Mouse (Mus musculus) megakaryocyte-erythroid progenitor cell, adult 5-6 weeks (primary cell): ENCODE data around the gene Ddi2. TPM values are rescaled to one million over a fixed set of nuclear protein-coding genes. Genes with fewer than 3 reads are reported as not detected.

Source experiments
- ATAC-seq: replicated peaks from 2 replicates; pipeline ENCODE4 v1.8.0; 2016; ENCODE audit warnings: mild to moderate bottlenecking, inconsistent platforms; ENCODE audit not compliant: severe bottlenecking, poor library complexity, low FRiP score, low TSS enrichment
- total RNA-seq, 2 experiments: library from RNA; stranded (forward) in 1 of 2; stranded (reverse) in 1 of 2; fragments of 200-1000, 215-1000 nt in 1 of 2; fragments of >200 nt in 1 of 2; fragmentation: Nextera tagmentation in 1 of 2; gene quantifications; 2 replicates each; pipeline ENCODE4 v1.2.3; 2014 to 2017

Gene Ddi2
- total RNA-seq, 2 experiments from 2014 or later: 31.1 to 43.8 TPM

- peak; percentile 24; the same call in 1 of the 2 replicates for ATAC-seq
Measured at GRCm38 (mm10) chr4:141663122-141663931, 59.9 kb downstream of the Ddi2 start.

DNA sequence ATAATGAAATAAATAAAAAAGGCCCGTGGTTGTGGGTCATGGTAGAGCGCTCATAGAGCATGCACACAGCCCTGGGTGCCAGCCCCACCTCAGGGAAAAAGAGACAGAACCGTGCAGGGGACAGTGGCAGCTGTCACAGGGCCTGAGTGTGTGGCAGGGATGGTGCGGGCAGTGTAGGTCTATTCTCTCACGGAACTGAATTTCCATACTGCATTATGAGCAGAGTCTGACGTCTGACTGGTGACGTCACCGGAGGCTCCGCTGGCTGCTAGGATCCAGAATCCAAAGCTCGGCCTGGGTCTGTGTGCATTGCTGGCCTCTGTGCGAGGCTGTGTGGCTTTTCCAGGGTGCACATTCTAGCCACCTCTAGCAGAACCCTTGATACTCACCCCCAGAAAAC is 62.3 kb downstream of the Ddi2 start:
- no peak for ATAC-seq

DNA sequence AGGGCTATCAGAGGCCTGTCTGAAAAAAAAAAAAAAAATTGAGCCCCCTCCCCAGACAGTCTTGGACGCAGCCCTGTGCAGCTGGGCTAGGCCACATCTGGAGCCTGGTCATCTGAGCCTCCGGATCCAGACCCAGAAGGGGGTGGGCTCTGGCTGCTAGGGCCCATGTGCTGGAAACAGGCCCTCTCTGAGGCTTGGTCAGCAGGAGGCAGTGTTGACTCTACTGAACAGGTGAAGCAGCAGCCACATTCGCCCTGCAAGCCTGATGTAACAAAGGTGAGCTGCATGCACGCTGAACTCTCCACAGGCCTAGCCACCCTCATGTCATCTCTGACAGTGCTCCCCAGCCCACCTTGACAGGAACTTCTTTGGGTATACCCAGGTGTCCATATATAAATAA is 63.5 kb downstream of the Ddi2 start:
- no peak for ATAC-seq

DNA sequence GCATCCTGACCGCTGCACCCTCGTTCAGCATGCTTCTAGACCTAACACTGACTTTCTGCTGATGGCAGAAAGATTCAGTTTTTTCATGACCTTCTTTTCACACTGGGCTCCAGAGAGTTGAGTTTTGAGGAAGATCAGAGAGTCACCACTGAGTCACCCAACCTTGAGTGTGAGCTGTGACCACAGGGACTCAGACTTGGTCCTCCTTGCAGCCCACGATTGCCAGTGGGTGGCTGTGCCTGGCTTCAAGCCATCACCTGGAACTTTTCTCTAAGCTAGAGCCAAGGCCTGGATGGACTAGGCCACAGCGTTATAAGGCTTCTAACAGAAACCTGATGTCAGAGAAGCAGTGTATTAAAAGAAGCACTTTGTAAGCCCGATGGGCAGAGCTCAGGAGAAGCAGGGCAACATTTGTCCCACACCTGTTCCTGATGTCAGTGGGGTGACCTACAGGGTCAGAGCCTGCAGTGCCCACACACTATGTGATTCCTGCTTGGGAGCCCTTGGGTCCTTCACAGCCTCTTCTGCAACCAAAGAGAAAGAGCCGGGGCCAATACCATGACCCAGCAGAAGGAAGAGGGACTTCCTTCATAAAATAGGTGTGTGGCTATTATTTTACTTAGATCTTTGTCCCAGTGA is 64.3 kb downstream of the Ddi2 start:
- ATAC-seq: no peak

DNA sequence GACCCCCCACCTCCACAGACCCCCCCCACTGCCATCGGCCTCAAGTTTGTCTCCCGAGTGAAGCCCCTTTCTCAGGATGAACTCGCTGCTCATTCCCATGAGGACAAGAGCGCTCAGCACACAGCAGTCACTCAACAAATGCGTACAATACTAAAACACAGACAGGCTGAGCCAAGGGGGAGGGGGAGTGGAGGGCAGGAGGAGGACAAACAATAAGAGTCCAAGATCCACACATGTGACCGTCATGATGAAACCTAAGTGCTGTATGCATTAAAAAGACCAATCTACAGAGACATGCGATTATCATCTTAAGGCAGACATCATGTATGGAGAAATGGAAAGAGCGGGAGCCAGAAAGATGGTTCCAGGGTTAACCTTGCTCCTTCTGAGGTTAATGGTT is 66.3 kb downstream of the Ddi2 start:
- no peak for ATAC-seq

- no peak for ATAC-seq
Measured at GRCm38 (mm10) chr4:141655908-141656608, 67.2 kb downstream of the Ddi2 start.

- no peak for ATAC-seq
Measured at GRCm38 (mm10) chr4:141654509-141654908, 68.7 kb downstream of the Ddi2 start.

DNA sequence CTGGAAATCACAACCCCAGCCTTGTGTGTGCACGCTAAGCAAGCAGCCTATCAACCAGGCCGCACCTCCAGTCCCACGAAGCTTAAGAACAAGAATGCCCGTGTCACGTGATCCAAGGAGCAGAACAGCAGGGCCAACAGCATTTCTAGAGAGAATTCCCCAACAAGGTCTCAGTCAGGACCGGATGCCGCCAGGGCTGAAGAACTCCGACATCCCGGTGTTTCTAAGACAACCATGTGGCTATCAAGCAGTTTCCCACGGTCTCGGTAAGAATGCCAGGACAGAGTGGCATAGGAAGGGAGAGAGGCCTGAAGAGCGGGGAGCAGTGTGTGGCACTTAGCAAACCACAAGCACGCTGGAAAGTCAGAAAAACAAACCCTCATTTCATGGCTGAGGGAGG is 69.4 kb downstream of the Ddi2 start:
- ATAC-seq: no peak

DNA sequence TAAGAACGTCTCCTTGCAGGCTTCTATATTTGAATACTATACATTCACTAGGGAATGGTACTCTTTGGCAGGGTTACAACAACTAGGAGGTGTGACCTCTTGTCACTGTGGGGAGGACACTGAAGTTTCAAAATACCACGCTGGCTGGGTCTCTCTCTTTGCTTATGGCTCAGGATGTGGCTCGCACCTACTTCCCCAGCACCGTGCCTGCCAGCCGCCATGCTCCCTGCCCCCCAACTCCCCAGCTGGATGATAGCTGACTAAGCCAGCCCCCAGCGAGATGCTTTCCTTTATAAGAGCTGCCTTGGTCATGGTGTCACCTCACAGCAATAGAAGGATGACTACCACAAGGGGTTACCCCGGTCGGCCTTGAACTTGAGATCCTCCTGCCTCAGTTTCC is 70.2 kb downstream of the Ddi2 start:
- no peak for ATAC-seq

DNA sequence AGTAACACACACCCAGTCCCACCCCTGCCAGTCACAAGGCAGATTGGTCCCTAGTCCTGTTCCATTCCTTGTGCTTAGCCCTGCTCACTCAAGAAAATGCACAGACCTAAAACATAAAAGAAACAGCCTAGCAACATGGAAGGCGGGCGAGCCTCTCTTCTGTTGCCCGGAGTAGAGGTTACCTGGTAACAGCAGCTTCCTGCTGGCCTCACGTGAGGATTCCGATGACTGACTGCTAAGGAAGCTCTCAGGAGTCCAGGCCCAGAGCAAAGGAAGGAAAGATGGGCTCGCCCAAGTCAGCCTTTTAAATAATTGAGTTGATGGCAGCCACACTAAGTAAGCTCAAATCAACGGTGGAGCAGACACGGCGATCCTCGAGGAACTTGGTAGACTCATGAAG is 71.3 kb downstream of the Ddi2 start:
- no peak for ATAC-seq

GRCm38 (mm10) chr4:141651286-141651685 is 71.9 kb downstream of the Ddi2 start:
- no peak for ATAC-seq

- ATAC-seq: no peak
Measured at GRCm38 (mm10) chr4:141649244-141649643, 74.0 kb downstream of the Ddi2 start.

DNA sequence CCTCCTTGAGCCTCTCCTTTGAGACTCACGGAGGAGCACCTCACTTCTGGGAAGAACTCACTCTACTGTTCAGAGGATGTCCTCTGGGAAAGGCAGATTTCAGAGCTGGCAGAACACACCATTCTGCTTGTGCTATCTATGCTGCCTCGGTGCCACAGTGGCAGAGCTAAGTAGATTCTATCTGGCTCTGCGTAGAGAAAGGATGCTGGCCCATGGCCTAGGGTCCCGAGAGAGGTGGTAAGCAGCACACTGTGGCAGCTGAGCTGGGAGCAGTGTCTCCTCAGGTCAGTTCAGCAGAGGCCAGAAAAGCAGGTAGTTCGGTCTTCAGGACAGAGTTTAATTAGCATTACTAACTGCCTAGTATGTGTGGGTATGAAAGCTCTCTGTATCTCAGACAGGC is 75.0 kb downstream of the Ddi2 start:
- ATAC-seq: no peak

DNA sequence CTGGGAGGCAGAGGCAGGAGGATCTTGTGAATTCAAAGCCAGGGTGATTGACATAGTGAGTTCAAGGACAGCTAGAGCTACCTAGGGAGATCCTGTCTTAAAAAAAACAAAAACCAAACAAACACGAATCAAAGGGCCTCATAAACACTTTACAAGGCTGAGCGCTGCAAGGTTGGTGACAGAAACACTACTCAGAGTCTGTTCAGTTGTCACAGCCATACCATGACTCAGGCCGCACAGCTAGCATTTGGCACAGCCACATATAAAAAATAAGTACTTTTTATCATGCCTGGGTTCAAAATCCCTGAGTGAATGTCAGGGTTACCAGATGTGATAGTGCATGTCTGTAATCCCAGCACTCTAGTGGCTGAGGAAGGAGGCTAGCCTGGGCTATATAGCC is 76.0 kb downstream of the Ddi2 start:
- no peak for ATAC-seq

- ATAC-seq: no peak
Measured at GRCm38 (mm10) chr4:141645988-141646387, 77.2 kb downstream of the Ddi2 start.

DNA sequence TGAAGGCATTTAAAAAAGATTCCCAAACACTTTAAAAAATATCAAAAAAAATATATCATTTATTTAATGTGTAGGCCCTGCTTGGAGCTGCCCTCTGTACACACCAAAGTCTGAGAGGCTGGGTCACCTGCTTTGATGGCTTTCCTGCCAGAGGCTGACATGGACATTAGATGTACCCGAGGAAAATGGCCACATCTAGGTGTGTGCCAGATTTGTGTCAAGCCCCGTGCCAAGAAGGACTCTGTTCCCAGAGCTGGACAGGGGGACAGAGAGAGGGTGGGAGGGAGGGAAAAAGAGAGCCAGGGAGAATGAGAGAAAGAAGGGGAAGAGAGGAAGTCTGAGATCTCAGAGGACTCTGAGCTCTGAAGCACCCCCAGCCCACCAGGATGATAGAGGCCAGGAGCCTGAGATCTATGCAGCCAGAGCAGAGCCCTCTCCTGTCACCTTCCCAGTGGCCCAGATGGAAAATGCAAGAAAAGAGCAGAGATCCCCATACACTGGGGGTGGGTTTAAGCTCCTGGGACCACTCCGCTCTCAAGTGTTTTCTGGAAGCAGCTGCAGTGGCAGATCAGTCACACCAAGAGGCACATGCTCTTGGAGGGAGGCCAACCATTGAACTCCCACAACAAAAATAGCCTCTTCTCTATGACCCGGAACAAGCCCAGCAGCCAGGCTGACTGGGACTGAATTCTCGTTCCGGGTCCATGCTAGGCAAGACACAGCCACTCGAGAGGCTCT is 79.9 kb downstream of the Ddi2 start:
- ATAC-seq: no peak

DNA sequence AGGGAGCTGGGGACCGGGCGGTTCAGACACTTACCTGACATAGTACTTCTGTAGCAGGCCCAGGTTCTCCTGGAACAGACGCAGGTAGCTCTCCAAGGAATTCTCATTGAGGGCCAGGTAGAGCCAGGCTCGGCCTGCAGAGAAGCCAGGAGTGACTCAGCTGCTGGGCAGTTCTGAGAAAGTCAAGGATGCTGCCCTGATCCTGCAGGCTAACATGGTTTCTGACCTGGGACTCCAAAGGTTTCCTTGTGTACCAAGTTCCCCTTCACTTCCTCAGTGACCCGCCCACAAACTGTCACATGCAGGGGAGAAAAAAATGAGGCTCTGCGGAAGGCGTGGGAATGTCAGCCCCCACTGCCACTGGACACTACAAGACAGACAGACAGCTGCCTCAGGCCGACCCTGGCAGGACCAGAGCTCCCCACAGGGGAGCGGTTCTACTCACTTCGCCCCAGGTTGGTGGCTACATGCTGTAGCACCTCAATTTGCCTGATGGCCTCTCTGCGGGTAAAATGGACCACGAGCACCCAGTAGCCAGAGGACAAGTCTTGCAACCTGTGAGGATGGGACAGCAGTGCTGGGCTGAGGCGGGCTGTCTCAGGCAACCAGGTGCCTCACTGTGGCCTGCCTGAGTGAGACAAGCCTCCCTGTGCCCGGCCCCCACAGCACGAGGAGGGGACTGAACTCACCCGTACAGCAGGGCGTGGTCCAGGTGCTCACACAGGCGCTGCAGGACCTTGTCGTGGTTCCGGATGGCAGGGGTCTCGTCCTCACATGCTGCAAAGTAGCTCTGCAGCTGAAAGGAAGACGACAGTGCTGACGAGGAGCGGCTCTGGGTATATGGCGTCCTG is 81.0 kb downstream of the Ddi2 start:
- no peak for ATAC-seq

DNA sequence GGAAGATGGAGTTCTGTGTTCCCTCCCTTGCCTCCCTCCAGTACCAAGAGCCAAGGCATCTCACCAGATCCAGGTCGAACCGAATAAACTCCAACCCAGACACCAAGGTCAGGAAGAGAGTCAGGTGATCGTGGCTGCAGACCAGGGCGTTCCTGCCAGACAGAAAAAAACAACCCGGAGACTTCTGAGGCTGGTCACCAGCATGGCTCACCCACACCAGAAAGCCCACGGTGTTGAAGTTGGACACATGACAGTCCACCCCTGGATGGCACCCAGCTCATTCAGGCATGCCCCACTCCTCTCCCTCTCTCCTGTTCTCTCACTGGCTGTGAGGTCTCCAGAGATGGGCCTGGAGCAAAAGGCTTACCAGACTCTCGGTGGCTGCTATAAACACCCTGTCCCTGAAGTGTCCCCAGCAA is 81.9 kb downstream of the Ddi2 start:
- no peak for ATAC-seq

GRCm38 (mm10) chr4:141639474-141639873 is 83.7 kb downstream of the Ddi2 start:
- ATAC-seq: no peak
